Mouse (Mus musculus) gastrocnemius, adult 8-10 months (tissue): ENCODE data around the gene Ier3. TPM values are rescaled to one million over a fixed set of nuclear protein-coding genes. Genes with fewer than 3 reads are reported as not detected.

ENCODE experiments used
- DNase-seq, 2 experiments: peaks; one replicate each; pipeline ENCODE4 v3.0.0; 2022; ENCODE audit warnings: low spot score in 2 of 2
- microRNA-seq: library from miRNA; unstranded; fragments of <30 nt; microRNA quantifications from one replicate; pipeline ENCODE4 v1.2.0, GENCODE M21; 2022
- total RNA-seq, 4 experiments: library from RNA; stranded (reverse); gene quantifications; 2 replicates each; pipeline ENCODE4 v1.2.4; 2022

The Ier3 gene
- total RNA-seq, 4 experiments from 2014 or later: 5.6 to 7.8 (median 6.6) TPM

- peak in 1 of 2 experiments; percentile 68 for DNase-seq
Measured at GRCm38 (mm10) chr17:35866281-35866831, 44.9 kb downstream of the Ier3 start.

GRCm38 (mm10) chr17:35866911-35867890, 45.7 kb downstream of the Ier3 start:
- no peak for DNase-seq

- DNase-seq: no peak
Measured at GRCm38 (mm10) chr17:35868165-35868820, 46.8 kb downstream of the Ier3 start.

GRCm38 (mm10) chr17:35868961-35869345, 47.5 kb downstream of the Ier3 start:
- DNase-seq: no peak

- DNase-seq: no peak
Measured at GRCm38 (mm10) chr17:35869346-35870067, 48.0 kb downstream of the Ier3 start.

GRCm38 (mm10) chr17:35870151-35870883, 48.8 kb downstream of the Ier3 start:
- no peak for DNase-seq

- DNase-seq: no peak
Measured at GRCm38 (mm10) chr17:35870884-35871696, 49.6 kb downstream of the Ier3 start.

Small RNAs within 50 kb of the gene (microRNA-seq; reads per million reads assigned to microRNA genes)
- not detected for gene Gm28033

Other genes with a start within 250 kb of the Ier3 start
- not detected for gene Sfta2, start 220.1 kb upstream of the Ier3 start, total RNA-seq
- not detected for gene Gm9573, start 195.0 kb upstream of the Ier3 start, total RNA-seq
- gene Mucl3, start 178.0 kb upstream of the Ier3 start, total RNA-seq: not detected
- gene Vars2, start 154.1 kb upstream of the Ier3 start, total RNA-seq: 10 to 100 TPM in 2 of 4 experiments, 1 to 10 TPM in 2; 9.0 to 15.4 (median 10.3) TPM
- gene Gtf2h4, start 147.9 kb upstream of the Ier3 start, total RNA-seq: 10 to 100 TPM; 16.0 to 21.6 (median 17.9) TPM
- 10 to 100 TPM; 13.7 to 20.0 (median 15.9) TPM for gene Ddr1, start 117.1 kb upstream of the Ier3 start, total RNA-seq
- gene Flot1, start 1.5 kb downstream of the Ier3 start, total RNA-seq: 10 to 100 TPM; 52.6 to 67.2 (median 55.9) TPM
- 10 to 100 TPM; 26.7 to 34.5 (median 28.3) TPM for gene Tubb5, start 16.6 kb downstream of the Ier3 start, total RNA-seq
- 1 to 10 TPM; 3.2 to 5.0 (median 4.0) TPM for gene Mdc1, start 19.8 kb downstream of the Ier3 start, total RNA-seq
- gene Nrm, start 39.6 kb downstream of the Ier3 start, total RNA-seq: 1 to 10 TPM in 2 of 4 experiments, under 1 TPM in 2; 0.52 to 2.6 (median 1.4) TPM
- gene Ppp1r18, start 43.9 kb downstream of the Ier3 start, total RNA-seq: 1 to 10 TPM; 2.4 to 4.7 (median 3.3) TPM
- 10 to 100 TPM; 13.5 to 16.8 (median 16.0) TPM for gene Dhx16, start 58.1 kb downstream of the Ier3 start, total RNA-seq
- 10 to 100 TPM; 52.7 to 68.7 (median 62.6) TPM for gene 2310061I04Rik, start 75.7 kb downstream of the Ier3 start, total RNA-seq
- gene Atat1, start 88.4 kb downstream of the Ier3 start, total RNA-seq: 1 to 10 TPM; 2.9 to 4.4 (median 3.6) TPM
- gene Mrps18b, start 94.7 kb downstream of the Ier3 start, total RNA-seq: 10 to 100 TPM; 57.4 to 60.4 (median 58.1) TPM
- gene Ppp1r10, start 94.8 kb downstream of the Ier3 start, total RNA-seq: 10 to 100 TPM; 13.0 to 30.1 (median 14.3) TPM
- gene Abcf1, start 148.1 kb downstream of the Ier3 start, total RNA-seq: 10 to 100 TPM; 74.2 to 79.3 (median 78.7) TPM
- 10 to 100 TPM; 24.1 to 31.8 (median 29.1) TPM for gene Gnl1, start 158.2 kb downstream of the Ier3 start, total RNA-seq
- 1 to 10 TPM; 1.5 to 2.5 (median 1.9) TPM for gene Prr3, start 158.6 kb downstream of the Ier3 start, total RNA-seq
- 1 to 10 TPM in 1 of 4 experiments, under 1 TPM in 3; 0.82 to 1.6 (median 0.93) TPM for gene H2-T24, start 198.9 kb downstream of the Ier3 start, total RNA-seq
- gene H2-T23, start 211.2 kb downstream of the Ier3 start, total RNA-seq: 1 to 10 TPM; 5.6 to 9.3 (median 7.1) TPM
- gene H2-T22, start 221.1 kb downstream of the Ier3 start, total RNA-seq: 10 to 100 TPM; 11.7 to 14.0 (median 13.0) TPM
- gene Gm6034, start 221.3 kb downstream of the Ier3 start, total RNA-seq: not detected
- 1 to 10 TPM; 1.8 to 2.7 (median 2.2) TPM for gene Gm11127, start 236.7 kb downstream of the Ier3 start, total RNA-seq